Mouse (Mus musculus) frontal cortex, adult 2 months (tissue): ENCODE data around the gene Plekho2. TPM values are rescaled to one million over a fixed set of nuclear protein-coding genes. Genes with fewer than 3 reads are reported as not detected.

Experiments
- DNase-seq, 2 experiments: peaks; one replicate each; pipeline ENCODE4 v3.0.0; 2022; ENCODE audit warnings: low spot score in 1 of 2; ENCODE audit errors: extremely low spot score in 1 of 2
- polyA plus RNA-seq: library from polyadenylated mRNA; depleted of rRNA; stranded (reverse); fragments of >200 nt; gene quantifications from 2 replicates; pipeline ENCODE4 v1.2.3, GENCODE M21; 2012; rRNA removed

Plekho2 gene
- polyA plus RNA-seq, 1 experiment = 17.0 TPM

GRCm38 (mm10) chr9:65535191-65535722 lies 44.6 kb downstream of the Plekho2 start:
- DNase-seq = no peak

- DNase-seq = no peak
These were observed 45.7 kb downstream of the Plekho2 start for GRCm38 (mm10) chr9:65534111-65534510.

GRCm38 (mm10) chr9:65532986-65533385 lies 46.9 kb downstream of the Plekho2 start:
- no peak for DNase-seq

GRCm38 (mm10) chr9:65531283-65531682 lies 48.6 kb downstream of the Plekho2 start:
- DNase-seq = no peak

- no peak for DNase-seq
These were observed 50.2 kb downstream of the Plekho2 start for GRCm38 (mm10) chr9:65529659-65530058.

GRCm38 (mm10) chr9:65528417-65529038 lies 51.3 kb downstream of the Plekho2 start:
- no peak for DNase-seq

- no peak for DNase-seq
These were observed 54.2 kb downstream of the Plekho2 start for GRCm38 (mm10) chr9:65525445-65526195.

GRCm38 (mm10) chr9:65523611-65524364 lies 56.1 kb downstream of the Plekho2 start:
- peak; percentile 64 to 86 for DNase-seq

GRCm38 (mm10) chr9:65520505-65520876 lies 59.3 kb downstream of the Plekho2 start:
- peak in 1 of 2 experiments; percentile 43 for DNase-seq

GRCm38 (mm10) chr9:65519807-65520504 lies 59.9 kb downstream of the Plekho2 start, which contains the start of gene Ankdd1a:
TSS of gene Ankdd1a (minus strand) at chr9:65520193.
- DNase-seq = peak; percentile 22 to 62

- DNase-seq = peak in 1 of 2 experiments; percentile 24
These were observed 65.0 kb downstream of the Plekho2 start for GRCm38 (mm10) chr9:65514851-65515261.

- no peak for DNase-seq
These were observed 65.4 kb downstream of the Plekho2 start for GRCm38 (mm10) chr9:65514431-65514830.

- no peak for DNase-seq
These were observed 67.3 kb downstream of the Plekho2 start for GRCm38 (mm10) chr9:65512520-65512919.

- no peak for DNase-seq
These were observed 71.4 kb downstream of the Plekho2 start for GRCm38 (mm10) chr9:65508449-65508848.

GRCm38 (mm10) chr9:65502721-65503505 lies 76.9 kb downstream of the Plekho2 start:
- DNase-seq = no peak

Other genes starting within 250 kb of the Plekho2 start
- gene Pdcd7, start 233.9 kb downstream of the Plekho2 start, polyA plus RNA-seq = 16.8 and 16.9 TPM in 2 replicates
- 4.6 and 4.9 TPM in 2 replicates for gene Ubap1l, start 219.0 kb downstream of the Plekho2 start, polyA plus RNA-seq
- gene Kbtbd13, start 188.4 kb downstream of the Plekho2 start, polyA plus RNA-seq = 0.17 and 0.34 TPM in 2 replicates
- 6.9 and 7.4 TPM in 2 replicates for gene Rasl12, start 181.5 kb downstream of the Plekho2 start, polyA plus RNA-seq
- gene Slc51b, start 157.1 kb downstream of the Plekho2 start, polyA plus RNA-seq = not detected in 2 replicates
- 19.7 and 20.1 TPM in 2 replicates for gene Mtfmt, start 144.3 kb downstream of the Plekho2 start, polyA plus RNA-seq
- gene Spg21, start 119.1 kb downstream of the Plekho2 start, polyA plus RNA-seq = 26.9 and 28.9 TPM in 2 replicates
- 2.3 and 2.4 TPM in 2 replicates for gene Ankdd1a, start 59.8 kb downstream of the Plekho2 start, polyA plus RNA-seq
- 0.24 and 0.36 TPM in 2 replicates for gene Pif1, start 7.1 kb upstream of the Plekho2 start, polyA plus RNA-seq
- gene Rbpms2, start 49.6 kb upstream of the Plekho2 start, polyA plus RNA-seq = 7.5 and 8.3 TPM in 2 replicates
- gene Oaz2, start 88.0 kb upstream of the Plekho2 start, polyA plus RNA-seq = 220 and 229 TPM in 2 replicates
- gene Zfp609, start 247.5 kb upstream of the Plekho2 start, polyA plus RNA-seq = 19.2 and 19.7 TPM in 2 replicates